Mouse (Mus musculus) bone marrow macrophage, adult 2 months (primary cell): ENCODE results near the gene Efhd2.

ENCODE experiments used
- CTCF ChIP-seq: IDR thresholded peaks from 2 replicates; pipeline ENCODE4 v1.5.1; 2012; ENCODE audit warnings: low read depth, mild to moderate bottlenecking, low read length, moderate library complexity
- POLR2A ChIP-seq: IDR thresholded peaks from 2 replicates; pipeline ENCODE4 v1.6.1; 2012; ENCODE audit warnings: mild to moderate bottlenecking, low read depth, low read length, borderline replicate concordance

DNA sequence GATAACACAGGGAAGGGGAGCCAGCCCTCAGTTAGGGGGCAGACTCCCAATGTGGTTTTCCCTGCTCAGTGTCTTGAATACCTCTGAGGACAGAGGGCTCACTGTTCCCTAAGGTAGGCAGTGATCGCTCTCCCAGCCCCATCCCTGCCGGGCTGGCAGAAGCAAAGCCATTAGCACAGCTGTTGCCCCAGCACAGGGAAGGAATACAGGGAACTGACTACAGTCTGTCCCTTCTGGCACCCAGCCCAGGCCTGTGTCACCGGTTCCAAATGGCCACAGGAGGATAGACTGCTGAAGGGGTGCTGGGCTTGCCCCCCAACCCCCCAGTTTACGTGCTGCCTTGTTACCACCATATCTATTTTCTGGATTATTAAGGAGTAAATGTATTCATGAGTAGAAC is 7.2 kb downstream of the Efhd2 start:
- TF ChIP-seq CTCF (no peak), POLR2A (no peak)
